Mouse (Mus musculus): ENCODE data around the gene Atcay. TPM values are rescaled to one million over a fixed set of nuclear protein-coding genes. Genes with fewer than 3 reads are reported as not detected.

Atcay gene
- total RNA-seq (2023), result not detected in 4 replicates

DNA sequence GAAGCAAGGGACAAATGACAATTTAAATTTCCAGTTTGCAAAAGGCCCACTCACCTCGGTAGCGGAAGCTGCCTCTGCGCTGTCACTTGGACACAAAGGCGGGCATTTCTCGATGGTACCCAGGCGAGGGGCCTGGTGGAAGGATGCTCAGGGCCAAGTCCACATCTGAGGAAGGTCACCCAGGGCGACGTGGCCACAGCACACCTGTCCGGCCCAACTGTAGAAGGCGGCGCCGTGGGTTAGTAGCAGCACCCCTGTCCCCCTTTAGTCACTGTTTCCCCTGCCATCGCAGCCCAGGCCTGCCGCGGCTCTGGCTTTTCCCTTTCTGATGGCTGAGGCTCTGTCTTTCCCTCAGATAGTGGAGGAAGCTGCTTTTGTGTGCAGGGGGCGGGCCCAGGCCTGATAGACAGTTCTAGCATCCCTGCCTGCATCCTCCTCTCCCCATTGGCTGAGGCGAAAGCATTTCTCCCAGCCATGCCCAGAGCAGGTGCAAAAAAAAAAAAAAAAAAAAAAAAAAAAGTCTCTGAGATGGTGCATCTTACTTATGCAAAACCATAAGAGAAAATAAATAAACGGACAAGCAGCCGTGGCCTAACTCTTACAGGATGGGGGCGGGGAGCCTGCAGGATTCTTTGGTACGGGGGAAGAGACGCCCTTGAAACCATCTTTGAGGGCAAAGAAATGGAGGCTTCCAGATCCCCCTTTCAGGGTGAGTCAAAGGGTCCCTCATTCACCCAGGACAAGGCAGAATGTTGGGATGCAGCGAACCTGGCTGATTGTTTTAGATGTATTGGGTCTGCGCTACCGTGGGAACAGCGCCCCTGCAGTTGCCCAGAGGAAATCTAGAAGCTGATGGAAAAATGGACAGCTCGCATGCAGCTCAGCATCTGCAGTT is at the start of gene Atcay:
TSS of gene Atcay (minus strand) at position 396 of the 895 bp plus-strand sequence.

DNA sequence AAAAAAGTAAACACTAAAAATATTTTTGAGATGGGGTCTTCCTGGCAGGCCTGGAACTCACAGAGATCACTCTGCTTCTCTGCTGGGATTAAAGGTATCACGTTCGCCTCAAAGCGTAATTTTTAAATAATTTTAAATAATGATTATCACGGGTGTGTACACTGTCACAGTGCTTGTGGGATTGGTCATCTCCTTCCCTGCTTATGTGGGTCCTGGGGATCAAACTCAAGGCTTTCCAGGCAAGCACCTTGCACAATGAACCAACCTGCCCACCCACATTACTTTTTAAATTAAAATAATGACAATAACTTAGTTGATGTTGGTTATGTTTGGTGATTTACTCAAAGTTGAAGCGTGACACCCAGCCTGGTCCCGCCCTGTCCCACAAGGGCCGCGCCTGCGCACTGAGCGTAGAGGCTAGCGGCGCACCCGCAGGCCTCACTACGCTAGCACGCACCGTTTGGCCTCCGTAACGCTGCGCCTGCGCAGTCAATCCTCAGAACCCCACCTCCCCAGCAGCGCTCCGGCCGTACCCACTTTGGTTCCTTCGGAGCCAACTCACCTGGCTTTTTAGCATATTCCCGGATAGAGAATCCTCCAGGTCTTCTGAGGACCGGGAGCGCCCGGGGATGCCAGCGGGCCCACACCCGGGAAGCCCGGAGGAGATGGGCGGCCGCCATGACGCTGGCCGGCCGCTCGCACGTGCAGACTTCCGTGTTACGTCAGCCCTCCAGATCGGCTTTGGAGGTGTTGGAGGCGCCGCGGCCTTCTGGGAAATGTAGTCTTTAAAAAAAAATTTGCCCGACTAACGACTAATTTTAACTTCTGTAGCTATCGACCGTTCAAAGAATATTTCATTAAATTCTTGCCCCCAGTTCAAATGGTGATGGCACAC is 35.8 kb upstream of the Atcay start, which contains the start of the genes Mrpl54 and Apba3:
TSS of gene Mrpl54 (minus strand) at position 724 of the 895 bp plus-strand sequence.
TSS of gene Apba3 (plus strand) at position 750 of the 895 bp plus-strand sequence.

DNA sequence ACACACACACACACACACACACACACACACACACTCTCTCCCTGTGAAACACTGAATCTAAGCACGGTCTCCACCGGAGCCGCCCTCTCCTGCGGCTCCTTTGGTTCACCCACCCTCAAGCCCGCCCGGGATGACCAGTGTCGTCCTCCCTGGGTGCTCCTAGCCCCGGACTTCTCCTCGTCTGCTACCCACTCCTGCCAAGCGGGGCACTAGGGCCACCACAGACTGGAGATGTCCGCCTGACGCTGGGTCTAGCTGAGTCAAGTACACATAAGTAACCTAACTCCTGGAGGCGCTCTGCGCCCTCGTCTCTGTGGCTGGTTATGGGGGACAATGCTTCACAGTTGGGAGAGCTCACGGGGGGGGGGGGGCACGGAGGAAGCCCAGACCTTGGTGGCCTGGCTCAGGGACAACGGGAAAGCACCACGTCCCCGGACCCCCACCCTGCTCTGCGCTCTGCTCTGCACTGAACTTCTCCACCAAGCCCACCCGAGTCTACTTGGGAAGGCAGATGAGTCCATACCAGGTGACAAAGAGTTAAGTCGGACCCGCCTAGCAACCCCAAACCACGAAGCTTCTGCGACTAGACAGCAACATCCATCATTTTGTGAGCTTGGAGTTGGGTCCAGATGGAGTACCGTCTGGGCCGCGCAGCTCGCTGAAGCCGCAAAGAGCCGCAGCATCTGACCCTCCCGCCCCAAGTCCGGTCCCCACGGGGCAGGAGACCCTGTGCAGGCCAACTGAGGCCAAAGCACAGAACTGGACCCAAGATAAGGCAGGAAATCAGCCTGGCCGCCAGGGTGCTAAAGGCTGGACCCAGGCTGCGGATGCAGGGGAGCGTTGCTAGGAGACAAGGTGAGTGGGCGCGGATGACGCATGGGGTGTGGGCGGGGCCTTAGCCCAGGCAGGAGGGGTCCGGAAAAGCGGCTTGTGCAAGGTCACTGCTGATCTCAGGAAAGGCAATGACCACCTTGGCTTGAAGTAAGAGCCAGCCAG is 22.1 kb upstream of the Atcay start, which contains the start of gene Matk:
TSS of gene Matk (plus strand) at position 512 of the 996 bp plus-strand sequence.

DNA sequence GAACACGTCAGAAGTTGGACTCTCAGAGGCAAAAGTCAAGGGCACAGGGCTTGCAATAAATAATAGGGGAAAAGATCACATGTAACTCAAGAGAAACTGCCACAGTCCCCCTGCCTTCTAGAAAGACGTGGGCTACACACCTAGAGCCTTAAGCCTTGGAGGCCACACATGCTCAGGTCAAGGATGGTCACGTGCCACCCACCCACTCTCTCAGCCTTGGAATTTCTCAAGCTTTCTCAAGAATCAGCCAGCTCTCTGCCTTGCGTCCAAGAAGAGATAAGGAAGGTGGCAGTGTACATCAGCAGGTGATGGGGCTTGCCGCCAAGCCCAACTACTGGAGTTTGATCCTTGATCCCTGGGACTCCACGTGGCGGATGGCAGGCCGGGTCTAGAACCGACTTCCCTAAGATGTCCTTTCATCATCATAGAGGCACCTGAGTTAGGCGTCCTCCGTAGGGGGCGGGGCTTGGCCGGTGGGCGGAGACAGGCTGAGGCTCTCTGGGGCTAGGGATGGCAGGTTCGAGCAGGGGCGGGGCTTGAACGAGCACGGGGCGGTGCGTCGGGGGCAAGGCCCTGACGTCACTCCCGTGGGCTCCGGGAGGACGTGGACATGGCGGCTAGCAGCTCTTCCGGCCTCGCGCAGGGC is 2.1 kb upstream of the Atcay start, which contains the start of gene Zfr2:
TSS of gene Zfr2 (plus strand) at position 576 of the 646 bp plus-strand sequence.

DNA sequence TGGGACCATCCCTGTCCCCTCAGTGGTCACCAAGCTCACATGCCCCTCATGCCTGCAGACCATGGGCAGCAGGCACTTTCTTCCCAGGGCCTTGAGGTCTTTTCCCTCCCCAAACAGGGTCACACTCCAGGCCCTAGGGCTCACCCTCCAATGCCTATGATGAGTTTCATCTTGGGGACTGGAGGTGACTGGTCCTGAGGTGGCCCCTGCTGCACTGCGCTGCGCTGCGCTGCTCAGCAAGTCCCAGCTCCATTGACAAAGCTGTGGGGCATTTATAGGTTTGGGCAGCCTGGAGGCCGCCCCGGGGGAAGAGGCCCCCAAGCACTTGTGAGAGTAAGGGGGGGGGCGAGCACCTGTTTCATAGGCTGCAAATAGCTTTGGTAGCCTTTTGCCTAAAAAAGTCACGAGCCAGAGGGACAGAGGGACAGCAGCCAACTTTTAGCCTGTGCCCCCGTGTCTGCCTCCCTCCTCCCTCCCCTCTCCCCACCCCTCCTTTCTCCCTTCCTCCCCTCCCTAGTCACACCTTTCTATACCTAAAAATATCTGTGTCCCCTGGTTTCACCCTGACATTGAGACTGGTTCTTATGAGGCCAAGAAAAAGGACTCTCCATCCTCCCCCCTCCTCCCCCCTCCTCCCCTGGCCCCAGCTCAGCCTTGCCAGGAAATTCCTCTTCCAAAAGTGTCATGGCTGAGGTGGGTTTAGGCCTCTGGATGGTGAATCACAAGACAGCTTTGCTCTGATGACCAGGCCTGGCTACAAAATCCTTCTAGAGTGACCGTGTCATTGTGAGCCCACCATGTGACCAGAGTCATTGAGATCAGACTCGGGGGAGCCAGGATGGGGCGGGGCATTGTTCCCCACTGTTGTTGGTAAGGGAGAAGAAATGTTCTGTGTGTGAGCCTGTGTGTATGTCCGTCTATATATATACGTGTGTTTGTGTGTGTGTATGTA is 28.6 kb downstream of the Atcay start, which contains the start of gene Nmrk2:
TSS of gene Nmrk2 (minus strand) at position 245 of the 952 bp plus-strand sequence.

DNA sequence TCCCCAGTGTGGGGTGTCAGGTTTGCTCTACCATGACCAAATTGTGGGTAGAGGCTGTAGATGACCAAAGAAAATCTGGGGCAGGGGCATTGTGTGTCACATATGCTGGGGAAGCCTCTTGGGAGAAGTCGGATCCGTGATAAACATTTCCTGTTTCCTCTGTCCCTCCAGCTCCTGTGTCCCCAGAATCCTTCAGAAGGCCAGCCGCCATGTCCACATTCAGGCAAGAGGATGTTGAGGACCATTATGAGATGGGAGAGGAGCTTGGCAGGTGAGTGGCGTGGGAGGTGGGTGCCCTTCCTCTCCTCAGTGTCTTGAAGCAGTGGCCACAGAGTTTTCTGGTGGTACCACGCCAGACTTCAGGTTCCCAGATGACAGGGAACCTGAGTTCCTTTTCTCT is 46.8 kb downstream of the Atcay start, which contains the start of gene 4930442H23Rik:
TSS of gene 4930442H23Rik (minus strand) at position 45 of the 400 bp plus-strand sequence.

DNA sequence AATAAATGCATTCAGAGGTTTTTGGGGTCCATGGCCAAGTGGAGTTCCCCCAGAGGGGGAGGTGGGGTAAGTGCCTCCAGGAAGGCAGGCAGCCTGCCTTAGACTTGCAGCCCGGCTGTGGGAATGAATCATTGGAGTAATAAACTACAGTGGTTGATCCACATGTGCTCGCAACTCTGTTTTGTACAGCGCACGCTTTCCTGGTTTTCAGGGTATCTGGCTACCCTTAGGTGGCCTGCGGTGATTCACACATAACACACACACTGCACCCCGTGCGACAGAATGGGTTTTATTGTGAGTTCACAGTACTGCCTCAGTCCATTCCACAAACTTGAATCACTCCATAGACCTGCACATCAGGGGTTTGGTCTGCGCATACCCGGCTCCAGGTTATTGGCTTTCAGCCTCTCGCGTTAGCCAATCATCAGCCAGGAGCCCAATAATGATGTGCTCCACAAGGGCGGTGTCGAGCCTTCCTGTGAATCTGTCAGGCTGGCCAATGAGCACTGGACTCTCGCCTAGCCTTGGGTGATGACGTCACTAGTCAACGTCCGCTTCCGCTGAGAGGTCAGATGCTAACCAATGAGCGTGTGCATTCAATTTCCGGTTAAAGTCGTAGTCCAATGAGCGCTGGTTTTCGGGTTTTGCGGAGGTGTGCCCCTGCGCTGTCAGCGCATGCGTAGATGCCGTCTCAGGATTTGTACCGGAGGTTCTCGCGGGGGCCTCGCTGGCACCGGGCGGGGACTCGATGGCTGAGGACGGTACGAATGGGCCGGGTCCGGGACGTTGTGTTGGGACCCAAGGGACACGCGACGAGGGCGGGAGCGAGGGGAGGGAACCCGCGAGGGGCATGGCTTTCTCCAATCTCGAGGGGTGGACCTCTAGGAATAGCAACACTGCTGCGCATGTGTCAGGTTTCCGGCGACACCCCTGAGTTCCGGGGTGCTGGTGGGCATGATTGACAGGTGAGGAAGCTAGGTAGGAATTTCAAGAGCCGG is 48.0 kb downstream of the Atcay start, which contains the start of gene Dapk3:
TSS of gene Dapk3 (plus strand) at position 670 of the 998 bp plus-strand sequence.

DNA sequence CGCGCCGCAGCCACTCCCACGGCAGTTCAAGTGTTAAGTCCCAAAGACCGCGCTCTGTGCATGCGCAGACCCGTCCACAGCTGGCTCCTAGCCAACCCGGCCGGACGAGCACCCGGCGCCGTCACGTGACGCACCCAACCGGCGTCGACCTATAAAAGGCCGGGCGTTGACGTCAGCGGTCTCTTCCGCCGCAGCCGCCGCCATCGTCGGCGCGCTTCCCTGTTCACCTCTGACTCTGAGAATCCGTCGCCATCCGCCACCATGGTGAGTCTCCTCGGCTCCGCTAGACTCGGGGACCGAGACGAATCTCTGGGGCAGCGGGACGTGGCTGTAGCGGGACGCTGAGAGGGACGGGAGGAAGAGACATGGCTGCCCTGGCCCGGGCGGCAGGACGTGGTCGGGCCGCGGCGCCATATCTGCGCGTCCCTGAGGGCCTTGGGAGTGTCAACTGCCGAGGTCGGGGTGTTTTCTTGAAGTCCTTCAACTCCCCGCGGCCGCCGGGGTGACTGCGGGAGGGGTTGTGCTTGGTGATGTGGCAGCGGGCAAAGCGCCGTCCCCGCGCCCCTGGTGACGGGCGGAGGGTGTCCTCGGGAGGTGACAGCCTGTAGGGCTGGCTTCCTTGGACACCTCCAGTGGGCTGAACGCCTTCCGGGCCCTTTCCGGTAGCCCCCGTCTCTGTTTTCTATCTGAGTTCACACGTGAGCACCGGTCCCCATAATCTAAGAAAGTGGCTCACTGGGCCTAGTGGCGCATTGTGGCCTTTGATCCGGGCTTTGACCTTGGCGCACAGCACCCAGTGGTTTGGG is 54.0 kb downstream of the Atcay start, which contains the start of gene Eef2:
TSS of gene Eef2 (plus strand) at position 166 of the 806 bp plus-strand sequence.

DNA sequence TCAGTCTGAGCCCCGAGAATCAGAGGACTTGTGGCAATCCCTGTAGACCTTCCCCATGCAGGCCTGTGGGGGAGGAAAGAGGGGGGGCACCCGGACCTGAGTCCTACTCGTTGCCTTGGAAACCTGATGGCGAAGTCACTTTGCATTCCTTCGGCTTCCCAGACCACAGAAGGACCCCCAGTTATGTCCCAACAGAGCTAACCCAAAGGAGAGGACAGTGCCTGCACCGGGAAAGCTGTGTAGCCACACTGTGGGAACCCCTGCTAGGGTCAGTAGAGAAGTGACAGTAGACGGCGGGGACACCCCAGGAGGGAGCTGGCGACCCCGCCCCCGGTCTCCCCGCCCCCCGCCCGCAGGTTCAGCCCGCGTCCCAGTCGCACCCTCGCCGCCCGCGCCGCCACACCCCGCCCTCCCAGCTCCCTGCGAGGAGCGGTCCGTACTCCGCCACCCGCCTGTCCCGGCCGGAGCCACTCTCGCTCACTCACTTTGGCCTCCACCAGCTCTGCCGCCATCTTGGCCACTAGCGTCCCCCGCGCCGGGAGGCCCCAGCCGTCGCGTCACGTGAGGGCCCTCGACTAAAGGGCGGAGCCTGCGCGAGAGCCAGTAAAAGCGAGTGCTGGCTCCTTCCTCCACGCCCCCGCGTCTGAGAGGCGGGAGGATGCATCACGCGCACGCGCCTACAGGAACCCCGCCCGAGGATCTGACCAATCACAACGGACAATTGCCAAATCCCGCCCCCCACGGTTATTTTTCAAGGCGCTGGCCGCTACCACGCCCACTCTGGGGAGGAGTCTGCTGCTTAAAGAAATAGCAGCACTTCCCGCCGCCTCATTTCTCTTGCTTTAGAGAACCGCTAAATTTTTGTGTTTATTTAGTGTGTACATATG is 63.2 kb downstream of the Atcay start, which contains the start of gene Pias4:
TSS of gene Pias4 (minus strand) at position 724 of the 887 bp plus-strand sequence.

Other genes with a start within 250 kb of the Atcay start
- gene Gng7, start 215.9 kb downstream of the Atcay start, total RNA-seq (2023), result 0.27 to 1.4 TPM (median 0.43 TPM) in 4 replicates
- gene Diras1, start 205.2 kb downstream of the Atcay start, total RNA-seq (2023), result not detected in 4 replicates
- gene Slc39a3, start 193.4 kb downstream of the Atcay start, total RNA-seq (2023), result 11.2 to 15.3 TPM (median 11.6 TPM) in 4 replicates
- 61.8 to 68.8 TPM (median 65.7 TPM) in 4 replicates for gene Sgta, start 170.7 kb downstream of the Atcay start, total RNA-seq (2023)
- 13.8 to 17.5 TPM (median 15.7 TPM) in 4 replicates for gene Thop1, start 160.8 kb downstream of the Atcay start, total RNA-seq (2023)
- not detected in 4 replicates for gene Creb3l3, start 132.0 kb downstream of the Atcay start, total RNA-seq (2023)
- 140 to 154 TPM (median 146 TPM) in 4 replicates for gene Map2k2, start 124.9 kb downstream of the Atcay start, total RNA-seq (2023)
- 102 to 107 TPM (median 105 TPM) in 4 replicates for gene Zbtb7a, start 95.6 kb downstream of the Atcay start, total RNA-seq (2023)
- 60.6 to 70.8 TPM (median 66.5 TPM) in 4 replicates for gene Pias4, start 62.9 kb downstream of the Atcay start, total RNA-seq (2023)
- 1,970 to 2,090 TPM (median 2,027 TPM) in 4 replicates for gene Eef2, start 54.2 kb downstream of the Atcay start, total RNA-seq (2023)
- 79.2 to 84.3 TPM (median 81.9 TPM) in 4 replicates for gene Dapk3, start 47.8 kb downstream of the Atcay start, total RNA-seq (2023)
- gene 4930442H23Rik, start 47.0 kb downstream of the Atcay start, total RNA-seq (2023), result not detected in 4 replicates
- not detected in 4 replicates for gene Nmrk2, start 28.8 kb downstream of the Atcay start, total RNA-seq (2023)
- gene Zfr2, start 2.3 kb upstream of the Atcay start, total RNA-seq (2023), result 4.3 to 6.4 TPM (median 4.6 TPM) in 4 replicates
- gene Matk, start 22.1 kb upstream of the Atcay start, total RNA-seq (2023), result 25.9 to 37.1 TPM (median 29.9 TPM) in 4 replicates
- 120 to 145 TPM (median 129 TPM) in 4 replicates for gene Mrpl54, start 36.1 kb upstream of the Atcay start, total RNA-seq (2023)
- gene Apba3, start 36.1 kb upstream of the Atcay start, total RNA-seq (2023), result 22.1 to 30.5 TPM (median 26.9 TPM) in 4 replicates
- 11.7 to 14.1 TPM (median 12.2 TPM) in 4 replicates for gene Tjp3, start 60.7 kb upstream of the Atcay start, total RNA-seq (2023)
- gene Pip5k1c, start 62.1 kb upstream of the Atcay start, total RNA-seq (2023), result 147 to 164 TPM (median 158 TPM) in 4 replicates
- gene Cactin, start 90.3 kb upstream of the Atcay start, total RNA-seq (2023), result 45.5 to 50.8 TPM (median 48.1 TPM) in 4 replicates
- gene Tbxa2r, start 97.9 kb upstream of the Atcay start, total RNA-seq (2023), result 3.3 to 4.4 TPM (median 3.7 TPM) in 4 replicates
- gene Gipc3, start 112.4 kb upstream of the Atcay start, total RNA-seq (2023), result 0.57 to 1.1 TPM (median 0.80 TPM) in 4 replicates
- gene Hmg20b, start 119.6 kb upstream of the Atcay start, total RNA-seq (2023), result 71.5 to 76.8 TPM (median 75.7 TPM) in 4 replicates
- gene Mfsd12, start 126.7 kb upstream of the Atcay start, total RNA-seq (2023), result 8.7 to 13.6 TPM (median 9.9 TPM) in 4 replicates
- 5.0 to 8.0 TPM (median 6.8 TPM) in 4 replicates for gene 4930404N11Rik, start 135.0 kb upstream of the Atcay start, total RNA-seq (2023)
- gene Fzr1, start 147.7 kb upstream of the Atcay start, total RNA-seq (2023), result 41.9 to 52.4 TPM (median 51.6 TPM) in 4 replicates
- gene Dohh, start 153.6 kb upstream of the Atcay start, total RNA-seq (2023), result 37.0 to 49.1 TPM (median 44.0 TPM) in 4 replicates
- gene Gm48551, start 153.6 kb upstream of the Atcay start, total RNA-seq (2023), result 1.4 to 3.0 TPM (median 2.2 TPM) in 4 replicates
- gene Gm48552, start 158.2 kb upstream of the Atcay start, total RNA-seq (2023), result 2.3 to 8.8 TPM (median 6.4 TPM) in 4 replicates
- gene Smim24, start 162.2 kb upstream of the Atcay start, total RNA-seq (2023), result 4.3 to 8.4 TPM (median 7.4 TPM) in 4 replicates
- gene Nfic, start 224.8 kb upstream of the Atcay start, total RNA-seq (2023), result 18.3 to 24.4 TPM (median 19.5 TPM) in 4 replicates